Mouse (Mus musculus) forebrain, embryonic 15.5 days (tissue): ENCODE measurements around the gene Gucy1b2. TPM values are rescaled to one million over a fixed set of nuclear protein-coding genes. Genes with fewer than 3 reads are reported as not detected.

ENCODE experiments used
- ATAC-seq: fragments of 200-750 bp; cut with Nextera tagmentation; replicated peaks from 2 replicates; pipeline ENCODE4 v1.8.0; 2017; ENCODE audit warnings: mild to moderate bottlenecking, moderate TSS enrichment, moderate library complexity
- H3K27ac ChIP-seq: fragments of 300-500 bp; sonication (generic); replicated peaks from 2 replicates; pipeline ENCODE4 v1.5.1; 2015; ENCODE audit warnings: mild to moderate bottlenecking, inconsistent platforms
- H3K27me3 ChIP-seq: fragments of 300-500 bp; sonication (generic); 2 replicates; pipeline ENCODE4 v1.6.1; 2015; ENCODE audit warnings: inconsistent platforms
- H3K36me3 ChIP-seq: fragments of 300-500 bp; sonication (generic); 2 replicates; pipeline ENCODE4 v1.6.1; 2015; ENCODE audit warnings: mild to moderate bottlenecking, inconsistent platforms
- H3K4me1 ChIP-seq: fragments of 300-500 bp; sonication (generic); 2 replicates; pipeline ENCODE4 v1.6.1; 2015; ENCODE audit warnings: inconsistent platforms
- H3K4me2 ChIP-seq: fragments of 300-500 bp; sonication (generic); replicated peaks from 2 replicates; pipeline ENCODE4 v1.6.1; 2015; ENCODE audit warnings: mild to moderate bottlenecking, inconsistent platforms
- H3K4me3 ChIP-seq: fragments of 300-500 bp; sonication (generic); 2 replicates; pipeline ENCODE4 v1.5.1; 2015; ENCODE audit warnings: mild to moderate bottlenecking, inconsistent platforms
- H3K9ac ChIP-seq: fragments of 300-500 bp; sonication (generic); replicated peaks from 2 replicates; pipeline ENCODE4 v1.6.1; 2015; ENCODE audit warnings: mild to moderate bottlenecking, inconsistent platforms
- H3K9me3 ChIP-seq: fragments of 300-500 bp; sonication (generic); 2 replicates; pipeline ENCODE4 v1.6.1; 2016; ENCODE audit warnings: inconsistent platforms
- WGBS: fragments of 180-500 bp; shearing (Covaris S2); methylation state at CpG from one replicate; pipeline ENCODE4 v1.1.7; 2015; ENCODE audit warnings: mixed read lengths; 5-methylcytosine and 5-hydroxymethylcytosine counted together
- polyA plus RNA-seq: library from polyadenylated mRNA; unstranded; fragments of >200 nt; fragmentation: Nextera tagmentation; extraction: Ambion mirVana; gene quantifications from 2 replicates; pipeline ENCODE4 v1.2.1, GENCODE M21; 2015

The Gucy1b2 gene
- polyA plus RNA-seq, 1 experiment from 2014 or later = 3.5 TPM

DNA sequence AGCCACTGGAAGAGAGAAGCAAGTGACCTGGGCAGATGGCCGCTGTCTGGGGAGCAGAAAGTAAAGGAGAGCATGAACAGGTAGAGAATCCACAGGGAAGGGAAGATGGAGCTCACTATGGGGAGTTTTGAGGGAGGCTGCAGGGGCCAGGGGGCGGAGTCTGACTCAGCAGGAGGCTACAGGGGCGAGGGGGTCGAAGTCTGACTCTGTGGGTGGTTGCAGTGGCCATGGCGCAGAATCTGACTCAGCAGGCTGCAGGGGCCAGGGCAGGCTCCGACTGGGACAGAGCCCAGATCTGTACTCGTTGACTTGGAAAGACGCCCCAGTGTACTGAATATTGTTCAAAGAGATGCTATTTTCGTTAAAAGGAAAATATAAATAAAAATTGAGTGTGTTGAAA, 8.9 kb upstream of the Gucy1b2 start:
- Histone ChIP-seq H3K4me1 (peaks cover 6% of the 10 kb centered on the region; the same call in 1 of the 2 replicates), H3K9ac (no peak overlapping the region), H3K27me3 (no peaks in the 10 kb centered on the region), H3K27ac (no peak overlapping the region), H3K4me3 (no peak overlapping the region), H3K4me2 (no peak overlapping the region), H3K36me3 (no peaks in the 10 kb centered on the region), H3K9me3 (no peaks in the 10 kb centered on the region; the same call in 1 of the 2 replicates)
- ATAC-seq = no peak
- WGBS = 20% methylated on average over 9 of the region's 9 CpGs

DNA sequence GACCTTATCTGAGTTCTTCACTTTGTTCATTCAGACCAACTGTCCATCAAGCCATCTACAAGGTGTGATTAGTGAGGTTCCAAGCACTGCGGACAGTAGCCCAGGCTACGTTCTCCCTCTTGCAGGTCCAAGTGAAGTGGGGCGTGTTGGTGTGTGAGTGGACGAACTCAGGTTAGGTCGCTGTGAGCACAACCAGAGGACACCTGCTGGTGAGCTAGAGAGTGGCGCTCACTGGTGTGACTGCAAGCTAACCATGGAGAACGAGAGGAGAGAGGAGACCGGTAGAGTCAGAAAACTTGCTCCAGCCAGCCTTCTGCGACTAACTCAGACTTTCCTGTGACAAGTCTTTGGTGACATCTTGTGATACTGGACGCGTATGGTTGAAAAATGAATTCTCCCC, 3.5 kb upstream of the Gucy1b2 start:
- Histone ChIP-seq H3K4me3 (no peak overlapping the region), H3K4me2 (no peak overlapping the region), H3K27ac (no peak overlapping the region), H3K27me3 (no peaks in the 10 kb centered on the region), H3K4me1 (peaks cover 35% of the 10 kb centered on the region), H3K9me3 (no peaks in the 10 kb centered on the region; the same call in 1 of the 2 replicates), H3K9ac (no peak overlapping the region), H3K36me3 (no peaks in the 10 kb centered on the region)
- ATAC-seq = no peak
- WGBS = 66% methylated on average over 11 of the region's 11 CpGs

DNA sequence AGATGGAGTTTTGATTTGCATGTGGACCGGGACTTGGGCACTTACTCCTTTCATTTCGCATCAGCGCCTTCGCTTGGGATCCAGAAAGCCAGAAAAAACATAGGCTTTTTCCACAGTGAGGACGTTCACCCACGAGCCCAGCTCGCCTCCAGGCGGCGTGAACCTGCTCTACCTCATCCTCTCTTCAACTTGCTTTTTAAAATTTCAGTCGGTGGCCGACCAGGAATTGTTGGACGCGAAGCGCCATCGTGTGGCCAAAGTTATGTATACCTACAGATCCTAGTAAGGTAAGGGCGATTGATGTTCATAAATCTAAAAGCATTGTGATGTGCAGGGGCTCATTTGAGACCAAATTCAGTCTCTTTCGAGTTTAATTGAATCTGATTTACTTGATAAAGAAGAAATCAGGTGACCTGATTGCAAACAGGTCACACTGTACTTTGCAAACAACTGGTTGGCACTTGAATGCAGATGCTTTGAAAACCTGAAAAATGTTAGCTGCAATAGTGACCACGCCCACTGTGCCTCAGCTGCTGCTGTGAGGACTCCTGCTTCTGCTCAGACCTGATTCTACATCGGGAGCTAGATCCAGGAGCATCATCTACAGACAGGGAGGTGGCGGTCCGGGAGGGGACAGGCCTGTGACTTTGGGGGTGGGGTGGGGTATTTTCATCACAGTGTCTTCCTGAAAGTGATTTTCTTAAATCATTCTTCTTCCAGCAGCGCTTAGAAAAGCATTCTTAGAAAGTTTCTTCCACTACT, 1.5 kb upstream of the Gucy1b2 start:
- Histone ChIP-seq H3K4me3 (no peak overlapping the region), H3K27me3 (no peaks in the 10 kb centered on the region), H3K9me3 (no peaks in the 10 kb centered on the region; the same call in 1 of the 2 replicates), H3K27ac (peak overlapping the region; percentile 95), H3K4me2 (peak overlapping the region; percentile 43), H3K36me3 (no peaks in the 10 kb centered on the region), H3K4me1 (peaks cover 51% of the 10 kb centered on the region), H3K9ac (no peak overlapping the region)
- 15% methylated on average over 22 of the region's 22 CpGs for WGBS
- peak; percentile 44 for ATAC-seq

DNA sequence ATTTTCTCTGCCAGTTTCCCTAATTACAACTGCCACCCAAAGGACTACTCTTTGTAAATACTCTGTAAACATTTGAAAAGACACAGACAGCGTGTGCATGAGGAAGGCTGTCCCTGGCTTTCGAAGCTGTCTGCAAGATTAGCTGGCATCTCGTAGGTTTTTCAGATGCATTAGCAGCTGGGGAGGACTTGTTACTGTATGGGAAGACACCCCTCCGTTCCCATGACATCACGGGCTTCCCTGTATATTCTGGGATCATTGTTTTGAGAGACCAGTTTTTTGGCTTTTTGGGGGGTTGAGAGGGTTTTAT, 564 bp downstream of the Gucy1b2 start:
- no peak overlapping the region for H3K9ac ChIP-seq
- H3K4me3 ChIP-seq = peak overlapping the region; percentile 21
- H3K27ac ChIP-seq = peak overlapping the region; percentile 95
- H3K4me2 ChIP-seq = peak overlapping the region; percentile 43
- H3K27me3 ChIP-seq = no peaks in the 10 kb centered on the region
- H3K4me1 ChIP-seq = peaks cover 55% of the 10 kb centered on the region
- H3K36me3 ChIP-seq = no peaks in the 10 kb centered on the region
- no peaks in the 10 kb centered on the region for H3K9me3 ChIP-seq
- peak; percentile 86 for ATAC-seq
- WGBS = 14% methylated on average over 5 of the region's 5 CpGs

DNA sequence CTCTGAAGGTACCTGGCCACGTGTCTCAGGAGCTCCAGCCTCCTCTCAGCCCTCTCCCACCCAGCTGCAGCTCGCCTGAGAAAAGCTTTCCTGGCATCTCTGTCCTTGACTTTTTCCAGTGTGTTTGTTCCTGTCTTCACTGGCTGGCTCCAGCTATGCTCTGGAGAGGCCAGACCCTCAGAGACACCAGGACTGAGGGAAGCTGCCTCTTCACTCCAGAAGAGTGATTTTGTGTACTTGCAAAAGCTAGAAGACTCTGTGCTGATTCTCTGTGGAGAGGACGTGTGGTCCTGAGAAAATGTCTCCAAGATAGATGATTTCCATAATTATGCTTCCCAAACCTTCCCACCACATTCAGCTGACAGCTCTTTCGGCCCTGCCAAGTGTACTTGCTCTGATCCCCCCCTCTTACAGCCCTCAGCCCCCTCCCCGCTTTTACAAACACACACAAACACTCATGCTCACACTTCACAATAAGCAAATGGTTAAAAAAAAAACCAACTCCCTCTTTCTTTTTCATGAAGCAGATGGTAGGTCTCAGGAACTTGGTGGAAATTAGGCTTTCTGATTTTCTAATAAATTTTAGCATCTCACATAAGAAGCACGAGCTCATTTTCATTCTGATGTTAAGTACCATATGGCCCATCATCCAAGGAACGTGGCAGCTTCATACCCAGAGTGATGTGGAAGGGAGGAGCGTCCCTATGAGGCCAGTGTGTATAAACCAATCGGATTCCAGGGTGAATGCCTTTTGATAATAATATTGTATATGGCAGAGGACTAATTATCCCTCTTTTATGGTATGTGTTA, 1.1 kb downstream of the Gucy1b2 start:
- Histone ChIP-seq H3K27me3 (no peaks in the 10 kb centered on the region), H3K4me1 (peaks cover 55% of the 10 kb centered on the region), H3K27ac (peak overlapping the region; percentile 95), H3K4me3 (peak overlapping the region; percentile 21), H3K9me3 (no peaks in the 10 kb centered on the region), H3K36me3 (no peaks in the 10 kb centered on the region), H3K4me2 (peak overlapping the region; percentile 43), H3K9ac (no peak overlapping the region)
- ATAC-seq = peak; percentile 92
- WGBS = 14% methylated on average over 9 of the region's 9 CpGs

DNA sequence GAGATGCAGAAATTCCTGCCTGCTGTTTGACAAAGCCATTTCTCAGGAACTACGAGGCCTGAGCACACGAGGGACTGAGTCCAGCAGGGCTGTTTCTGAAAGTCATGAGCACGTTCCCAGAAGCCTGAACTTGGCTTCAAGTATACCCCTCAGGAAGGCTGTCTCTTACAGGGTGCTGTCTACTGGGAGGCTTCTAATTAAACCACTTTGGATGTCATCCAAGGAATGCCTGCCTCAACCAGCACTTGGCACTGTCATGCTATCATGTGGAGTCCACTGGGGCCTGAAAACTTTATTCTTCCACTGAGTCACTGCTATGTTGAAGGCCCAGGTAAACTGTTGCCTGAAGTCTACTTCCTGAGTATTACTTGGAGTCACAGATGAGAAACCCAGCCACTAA, 2.0 kb downstream of the Gucy1b2 start:
- Histone ChIP-seq H3K9me3 (no peaks in the 10 kb centered on the region), H3K4me3 (no peak overlapping the region), H3K27me3 (no peaks in the 10 kb centered on the region), H3K4me1 (peaks cover 55% of the 10 kb centered on the region), H3K4me2 (0 out of 2 replicates have a peak overlapping the region, but pooled peaks have one; percentile 43), H3K9ac (no peak overlapping the region), H3K27ac (peak overlapping the region; percentile 95), H3K36me3 (no peaks in the 10 kb centered on the region)
- ATAC-seq = no peak
- WGBS = 29% methylated on average over 3 of the region's 3 CpGs

DNA sequence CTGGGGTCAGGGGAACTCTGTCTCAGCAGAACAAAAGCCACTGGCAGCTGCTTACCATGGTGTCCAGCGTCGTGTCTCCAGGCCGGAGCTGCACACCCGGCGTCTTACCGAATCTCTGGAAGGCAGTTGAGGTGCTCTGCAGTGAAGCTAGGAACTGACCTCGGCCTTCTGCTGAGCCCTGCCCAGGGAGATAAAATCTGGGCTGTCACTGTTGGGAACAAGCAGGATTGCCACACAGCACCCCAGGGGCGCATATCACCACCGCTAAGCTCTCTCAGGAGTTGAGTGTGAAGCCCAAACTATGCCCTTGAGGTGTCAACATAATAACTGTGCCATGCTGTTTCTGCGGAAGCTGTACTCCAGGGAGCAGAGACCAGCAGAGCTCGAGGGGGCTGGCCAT, 2.8 kb downstream of the Gucy1b2 start:
- WGBS = 79% methylated on average over 11 of the region's 11 CpGs
- Histone ChIP-seq H3K4me2 (no peak overlapping the region), H3K4me3 (no peak overlapping the region), H3K9me3 (no peaks in the 10 kb centered on the region), H3K27me3 (no peaks in the 10 kb centered on the region), H3K4me1 (peaks cover 55% of the 10 kb centered on the region), H3K9ac (no peak overlapping the region), H3K36me3 (no peaks in the 10 kb centered on the region), H3K27ac (peak overlapping the region; percentile 95)
- ATAC-seq = no peak

DNA sequence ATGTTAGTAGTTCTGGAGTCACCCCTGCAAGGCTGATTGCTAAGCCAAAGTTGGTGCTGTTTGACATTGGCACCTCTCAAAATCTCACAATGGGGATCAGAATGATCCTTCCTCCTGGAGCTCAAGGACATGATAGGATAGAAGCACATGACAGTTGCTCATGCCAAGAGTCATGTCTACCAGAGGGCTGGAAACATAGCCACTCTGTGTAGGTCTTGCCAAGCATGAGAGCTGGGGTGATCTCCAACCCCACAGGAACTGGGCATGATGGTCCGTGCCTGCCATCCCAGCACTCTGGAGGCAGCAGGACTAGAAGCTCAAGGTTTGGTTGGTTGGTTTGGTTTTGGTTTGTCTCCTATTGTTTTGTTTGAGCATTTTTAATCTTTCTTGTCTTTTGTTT, 5.4 kb downstream of the Gucy1b2 start:
- no peak overlapping the region for H3K4me3 ChIP-seq
- peaks cover 49% of the 10 kb centered on the region for H3K4me1 ChIP-seq
- 84% methylated on average over 1 of the region's 1 CpGs for WGBS
- H3K27me3 ChIP-seq = no peaks in the 10 kb centered on the region
- ATAC-seq = no peak
- H3K4me2 ChIP-seq = no peak overlapping the region
- H3K27ac ChIP-seq = no peak overlapping the region
- no peak overlapping the region for H3K9ac ChIP-seq
- H3K36me3 ChIP-seq = no peaks in the 10 kb centered on the region
- H3K9me3 ChIP-seq = no peaks in the 10 kb centered on the region

DNA sequence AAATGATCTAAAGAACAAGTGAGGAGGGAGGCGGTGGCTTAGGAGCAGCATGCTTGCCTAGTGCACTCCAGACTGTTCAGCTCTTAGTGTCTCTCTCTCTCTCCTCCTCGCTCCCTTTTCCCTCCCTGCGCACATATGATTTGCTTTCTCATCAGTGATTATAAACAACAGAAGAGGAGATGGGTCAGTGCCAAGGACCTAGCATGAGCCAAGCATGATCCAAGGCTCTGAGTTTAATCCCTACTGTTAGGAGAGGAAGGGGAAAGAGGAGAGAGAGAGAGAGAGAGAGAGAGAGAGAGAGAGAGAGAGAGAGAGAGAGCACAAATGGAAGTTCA, 8.9 kb downstream of the Gucy1b2 start:
- 36% methylated on average over 3 of the region's 3 CpGs for WGBS
- Histone ChIP-seq H3K9me3 (no peaks in the 10 kb centered on the region), H3K27me3 (no peaks in the 10 kb centered on the region), H3K9ac (no peak overlapping the region), H3K4me2 (no peak overlapping the region), H3K36me3 (no peaks in the 10 kb centered on the region), H3K4me1 (peaks cover 17% of the 10 kb centered on the region), H3K27ac (peak overlapping the region; percentile 60), H3K4me3 (no peak overlapping the region)
- peak; percentile 94 for ATAC-seq

DNA sequence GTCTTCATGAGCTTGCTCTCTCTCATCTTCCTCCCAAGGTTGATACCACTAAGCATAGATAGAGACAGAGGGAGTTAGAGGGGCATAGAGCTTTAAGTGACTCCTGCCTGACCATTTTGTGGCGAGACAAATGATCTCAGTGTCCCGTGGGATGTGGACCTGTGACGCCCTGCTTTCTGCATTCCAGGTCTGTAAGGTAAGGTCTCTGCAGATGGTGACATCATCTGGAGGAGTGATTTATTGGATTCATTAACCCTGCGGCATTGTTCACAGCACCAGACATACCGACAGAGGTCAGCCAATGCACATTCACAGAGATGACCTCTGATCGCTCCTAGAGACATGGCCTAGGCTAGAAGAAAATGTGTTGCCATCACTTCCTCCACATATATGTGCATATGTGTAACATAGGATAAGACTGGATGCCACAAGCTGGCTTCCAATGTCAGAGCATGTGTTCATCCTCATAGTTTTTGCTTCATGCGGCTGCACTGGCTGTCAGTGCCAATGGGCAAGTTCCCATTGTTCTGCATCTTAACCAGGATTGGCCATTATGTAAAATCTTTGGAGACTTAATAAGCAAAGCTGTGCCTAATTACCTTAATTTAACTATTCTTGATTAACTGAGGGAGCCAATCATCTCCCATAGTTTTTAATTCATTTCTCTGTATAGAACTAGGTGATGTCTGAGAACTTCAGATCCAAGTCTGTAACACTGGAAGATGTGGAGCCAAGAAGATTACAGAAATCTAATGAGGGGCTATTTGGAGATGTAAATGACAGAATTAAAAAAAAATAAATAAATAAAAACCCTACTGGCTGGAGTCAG, 9.5 kb downstream of the Gucy1b2 start:
- Histone ChIP-seq H3K9ac (no peak overlapping the region), H3K9me3 (no peaks in the 10 kb centered on the region), H3K36me3 (no peaks in the 10 kb centered on the region), H3K27ac (peak overlapping the region; percentile 60), H3K27me3 (no peaks in the 10 kb centered on the region), H3K4me2 (no peak overlapping the region), H3K4me3 (no peak overlapping the region), H3K4me1 (peaks cover 17% of the 10 kb centered on the region)
- WGBS = 63% methylated on average over 7 of the region's 7 CpGs
- ATAC-seq = peak; percentile 54

DNA sequence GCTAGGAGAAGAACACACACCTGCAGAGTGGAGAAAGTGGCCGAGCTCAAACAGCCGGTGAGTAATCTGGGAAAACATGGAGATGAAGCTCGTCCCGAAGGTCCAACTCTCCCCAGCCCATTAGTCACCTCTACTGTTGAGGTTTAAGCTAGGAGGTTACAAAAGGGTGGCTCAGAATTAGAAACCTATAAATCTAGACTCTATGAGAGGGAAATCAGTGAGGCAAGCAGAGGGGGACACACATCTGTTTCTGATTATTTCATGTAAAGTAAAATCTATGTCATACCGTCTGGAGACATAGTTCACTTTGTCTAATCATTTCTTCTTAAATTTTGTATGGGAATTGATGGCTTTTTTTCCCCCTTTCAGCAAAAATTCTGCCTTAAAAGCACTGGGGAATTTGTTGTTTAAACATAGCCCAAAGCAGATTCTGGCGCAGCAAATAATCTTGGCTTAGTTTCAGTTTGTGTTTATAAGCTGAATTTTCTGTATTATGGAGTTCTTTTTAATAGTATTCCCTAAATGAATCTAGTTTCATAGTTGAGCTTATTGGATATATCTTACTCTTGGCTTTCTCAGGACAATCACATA, 12.2 kb downstream of the Gucy1b2 start:
- H3K4me1 ChIP-seq = peaks cover 17% of the 10 kb centered on the region
- no peak overlapping the region for H3K27ac ChIP-seq
- H3K4me2 ChIP-seq = no peak overlapping the region
- WGBS = 91% methylated on average over 6 of the region's 6 CpGs
- H3K9ac ChIP-seq = no peak overlapping the region
- no peaks in the 10 kb centered on the region for H3K9me3 ChIP-seq
- H3K27me3 ChIP-seq = no peaks in the 10 kb centered on the region
- ATAC-seq = no peak
- no peaks in the 10 kb centered on the region for H3K36me3 ChIP-seq
- no peak overlapping the region for H3K4me3 ChIP-seq

DNA sequence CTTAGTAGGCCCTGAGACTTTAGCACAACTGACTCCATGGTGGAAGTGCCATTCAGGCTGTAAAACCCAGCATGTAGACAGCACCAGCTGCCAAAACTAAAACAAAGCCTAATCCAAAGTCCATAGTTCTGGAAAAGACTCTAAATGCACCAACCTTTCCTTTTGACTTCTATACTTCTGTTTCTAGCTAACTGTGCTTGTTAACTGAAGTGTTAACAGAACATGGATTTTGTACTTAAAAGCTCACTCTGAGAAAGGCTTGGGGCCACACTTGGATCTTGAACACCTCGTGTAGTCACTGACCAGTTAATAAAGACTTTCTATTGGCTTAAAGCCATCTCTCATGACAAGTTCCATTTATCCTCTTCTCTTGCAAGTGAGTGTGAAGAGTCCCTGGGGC, 13.1 kb downstream of the Gucy1b2 start:
- Histone ChIP-seq H3K4me2 (no peak overlapping the region), H3K27ac (no peak overlapping the region), H3K4me3 (no peak overlapping the region), H3K9me3 (no peaks in the 10 kb centered on the region), H3K27me3 (no peaks in the 10 kb centered on the region), H3K9ac (no peak overlapping the region), H3K36me3 (no peaks in the 10 kb centered on the region), H3K4me1 (peaks cover 17% of the 10 kb centered on the region)
- WGBS = 59% methylated on average over 1 of the region's 1 CpGs
- no peak for ATAC-seq
